Mouse (Mus musculus): Measurements from ENCODE around the gene Zfp683.

- TF ChIP-seq CTCF (IDR thresholded peaks at IDR 0.05; ENCODE audit: low read depth) (no peak), EP300 (IDR thresholded peaks at IDR 0.05; ENCODE audit: low read depth) (no peak)
These were observed 13.7 kb downstream of the Zfp683 start for GRCm38 (mm10) chr4:134067383-134067782.

Data from liver, embryonic 14.5 days (tissue).